Comparison of ENCODE assay signal across 19 mouse cellular contexts in genomic region chr14:23581282-23581681, GRCm38 (mm10).
"Had no signal": no experiment of that assay in that cellular context is flagged by ENCODE, and none has a peak within 500 bp of the region (broad histone marks: within the 10 kb centered on the region; RNA-seq: fewer than 3 reads in every experiment).

No protein-coding gene starts in this region.

- H3K27me3 ChIP-seq: liver, embryonic 15.5 days; midbrain, embryonic 15.5 days; neural tube, embryonic 13.5 days; neural tube, embryonic 15.5 days had no signal

- H3K36me3 ChIP-seq: liver, embryonic 15.5 days; midbrain, embryonic 10.5 days; midbrain, embryonic 13.5 days; midbrain, embryonic 15.5 days; neural tube, embryonic 13.5 days; neural tube, embryonic 15.5 days had no signal

- H3K27ac ChIP-seq: liver, embryonic 15.5 days; midbrain, embryonic 10.5 days; midbrain, embryonic 13.5 days; midbrain, embryonic 15.5 days; neural tube, embryonic 13.5 days; neural tube, embryonic 15.5 days had no signal

- DNase-seq: liver, postnatal 0 days; lung, embryonic 14.5 days; lung, postnatal 10 days; lung, postnatal 4 days; retina, postnatal 1 day; right cerebral cortex, adult 18-20 months; right cerebral cortex, postnatal 25 days; right cerebral cortex, postnatal 4 days; spleen, adult 18-20 months; thymus, adult 2 months; thymus, postnatal 25 days; thymus, postnatal 4 days had no signal

- H3K4me3 ChIP-seq: liver, embryonic 15.5 days; midbrain, embryonic 10.5 days; midbrain, embryonic 13.5 days; midbrain, embryonic 15.5 days; myocyte; neural tube, embryonic 13.5 days; neural tube, embryonic 15.5 days had no signal

- H3K4me1 ChIP-seq: liver, embryonic 15.5 days; midbrain, embryonic 10.5 days; midbrain, embryonic 13.5 days; midbrain, embryonic 15.5 days; neural tube, embryonic 13.5 days had no signal
